Mouse (Mus musculus) MEL (cell line): ENCODE data around the gene Bcr.

Source experiments
- BHLHE40 ChIP-seq: IDR thresholded peaks from 2 replicates; pipeline ENCODE4 v1.6.1; 2012; ENCODE audit warnings: low read depth, mild to moderate bottlenecking, inconsistent platforms, low read length, improper control_type of control experiment, borderline replicate concordance
- CTCF ChIP-seq, 3 experiments: IDR thresholded peaks in 2 of 3; conservative IDR thresholded peaks in 1 of 3; 2 replicates each; pipeline ENCODE4 v1.5.1; 2011 to 2012; ENCODE audit warnings: low read length in 3 of 3, low read depth in 2 of 3, mild to moderate bottlenecking in 2 of 3, improper control_type of control experiment in 1 of 3, inconsistent platforms in 1 of 3, mixed read lengths in 1 of 3, moderate library complexity in 1 of 3; ENCODE audit not compliant: control insufficient read depth in 1 of 3, insufficient read depth in 1 of 3, poor library complexity in 1 of 3, severe bottlenecking in 1 of 3
- HCFC1 ChIP-seq: IDR thresholded peaks from 2 replicates; pipeline ENCODE4 v1.6.1; 2012; ENCODE audit warnings: low read depth, mild to moderate bottlenecking, inconsistent platforms, low read length, improper control_type of control experiment, moderate library complexity
- JUND ChIP-seq: IDR thresholded peaks from 2 replicates; pipeline ENCODE4 v1.6.1; 2011; ENCODE audit warnings: low read depth, mild to moderate bottlenecking, improper control_type of control experiment, low read length
- MAX ChIP-seq: IDR thresholded peaks from 2 replicates; pipeline ENCODE4 v1.6.1; 2011; ENCODE audit warnings: low read length, improper control_type of control experiment
- MAZ ChIP-seq: IDR thresholded peaks from 2 replicates; pipeline ENCODE4 v1.6.1; 2012; ENCODE audit warnings: low read depth, mild to moderate bottlenecking, inconsistent platforms, low read length, improper control_type of control experiment
- MYC ChIP-seq: IDR thresholded peaks from 2 replicates; pipeline ENCODE4 v1.6.1; 2011; ENCODE audit warnings: low read depth, mild to moderate bottlenecking, low read length, improper control_type of control experiment, moderate library complexity
- POLR2AphosphoS2 ChIP-seq: IDR thresholded peaks from 2 replicates; pipeline ENCODE4 v1.6.1; 2011; ENCODE audit warnings: low read length, improper control_type of control experiment
- RAD21 ChIP-seq: IDR thresholded peaks from 2 replicates; pipeline ENCODE4 v1.6.1; 2011; ENCODE audit warnings: mild to moderate bottlenecking, low read depth, low read length, improper control_type of control experiment
- ZNF384 ChIP-seq: IDR thresholded peaks from 2 replicates; pipeline ENCODE4 v1.6.1; 2012; ENCODE audit warnings: low read depth, mild to moderate bottlenecking, inconsistent platforms, low read length, improper control_type of control experiment

GRCm38 (mm10) chr10:75118444-75118843 lies 58.1 kb downstream of the Bcr start:
- TF ChIP-seq ZNF384 (no peak), RAD21 (no peak), CTCF (IDR thresholded peaks at IDR 0.05 in 2 of 3, conservative IDR thresholded peaks at IDR 0.05 in 1 of 3; ENCODE audit: control insufficient read depth in 1 of 3, insufficient read depth in 1 of 3, low read depth in 2 of 3, low read length in 3 of 3, poor library complexity in 1 of 3, severe bottlenecking in 1 of 3) (no peak), POLR2AphosphoS2 (no peak), BHLHE40 (no peak), HCFC1 (no peak), MAZ (no peak), MAX (no peak), MYC (no peak), JUND (no peak)
